Comparison of ENCODE assay signal across 10 mouse cellular contexts in genomic region chrX:20335722-20336121, GRCm38 (mm10). TPM values are rescaled to one million over a fixed set of nuclear protein-coding genes. Genes with fewer than 3 reads are reported as not detected.
DNase-seq lines count a peak whose midpoint lies in the region; ATAC-seq and TF ChIP-seq lines count a peak whose summit lies in the region.
"Had no signal": no experiment of that assay in that cellular context is flagged by ENCODE, and none has a peak within 500 bp of the region (broad histone marks: within the 10 kb centered on the region; RNA-seq: fewer than 3 reads in every experiment).

No protein-coding gene starts in this region.

- peak; percentile 52 for DNase-seq in forebrain, postnatal 0 days
- peak; percentile 59 for DNase-seq in testis, postnatal 10 days (ENCODE audit: low spot score)
- DNase-seq in testis, postnatal 14 days (ENCODE audit: low spot score) = no peak
- peak; percentile 50 for DNase-seq in cerebellum, adult 9-10 months
- peak; percentile 62 for DNase-seq in induced T-regulatory cell, adult 2 months (ENCODE audit: low read depth)
- DNase-seq in lung, adult 2 months = peak; percentile 34
- DNase-seq in spleen, adult 2 months (ENCODE audit: low read depth in 1 of 2, low spot score in 2 of 2) = peak in 1 of 2 experiments; percentile 57

- H3K9ac ChIP-seq in forebrain, postnatal 0 days = no peak overlapping the region
- no peak overlapping the region for H3K9ac ChIP-seq in forebrain, embryonic 16.5 days (replicated peaks; ENCODE audit: low read depth, low read length)
- H3K9ac ChIP-seq: heart, embryonic 13.5 days had no signal

- 19% methylated on average over 2 of the region's 2 CpGs for WGBS in forebrain, postnatal 0 days
- WGBS in forebrain, embryonic 16.5 days = 23% methylated on average over 2 of the region's 2 CpGs
- whole genome bisulfite sequencing in lung, adult 2 months = 12% methylated on average over 2 of the region's 2 CpGs
- 13% methylated on average over 2 of the region's 2 CpGs for WGBS in spleen, adult 2 months

- no peaks in the 10 kb centered on the region for H3K27me3 ChIP-seq in forebrain, postnatal 0 days (ENCODE audit: insufficient read depth, low read length)
- H3K27me3 ChIP-seq in forebrain, embryonic 16.5 days (replicated peaks; ENCODE audit: control insufficient read depth, insufficient read depth, low read length) = no peaks in the 10 kb centered on the region
- H3K27me3 ChIP-seq in spleen, adult 2 months (ENCODE audit: control insufficient read depth, insufficient read depth, low read length) = no peaks in the 10 kb centered on the region
- H3K27me3 ChIP-seq: heart, embryonic 13.5 days had no signal

- no peak overlapping the region for H3K27ac ChIP-seq in forebrain, postnatal 0 days (ENCODE audit: low read depth, low read length)
- H3K27ac ChIP-seq in forebrain, embryonic 16.5 days (ENCODE audit: low read length) = no peak overlapping the region
- no peak overlapping the region for H3K27ac ChIP-seq in spleen, adult 2 months (ENCODE audit: insufficient read depth, low read length)
- H3K27ac ChIP-seq: heart, embryonic 13.5 days had no signal

- peak; percentile 64 for TF ChIP-seq CTCF in forebrain, postnatal 0 days (IDR thresholded peaks at IDR 0.05; ENCODE audit: low read depth)
- TF ChIP-seq CTCF in lung, adult 2 months (IDR thresholded peaks at IDR 0.05; ENCODE audit: insufficient read depth, low read length) = 0 out of 2 replicates have a peak, but pooled peaks have one; percentile 28
- TF ChIP-seq CTCF in spleen, adult 2 months (IDR thresholded peaks at IDR 0.05; ENCODE audit: extremely low read depth, insufficient read depth, insufficient read length, insufficient replicate concordance) = peak; percentile 21; the same call in 1 of the 2 replicates

- TF ChIP-seq POLR2A in lung, adult 2 months (IDR thresholded peaks at IDR 0.05; ENCODE audit: borderline replicate concordance, extremely low read depth, low read depth, low read length) = no peak
- TF ChIP-seq POLR2A in spleen, adult 2 months (IDR thresholded peaks at IDR 0.05; ENCODE audit: low read depth, low read length) = no peak

- no peaks in the 10 kb centered on the region for H3K9me3 ChIP-seq in forebrain, postnatal 0 days (ENCODE audit: low read length)
- no peaks in the 10 kb centered on the region for H3K9me3 ChIP-seq in forebrain, embryonic 16.5 days (ENCODE audit: control insufficient read depth, low read length)
- H3K9me3 ChIP-seq: heart, embryonic 13.5 days had no signal

- H3K4me3 ChIP-seq in forebrain, postnatal 0 days (ENCODE audit: low read depth, low read length) = no peak overlapping the region
- H3K4me3 ChIP-seq in forebrain, embryonic 16.5 days (replicated peaks; ENCODE audit: low read length) = no peak overlapping the region
- H3K4me3 ChIP-seq in lung, adult 2 months (replicated peaks; ENCODE audit: extremely low read depth, low read depth, low read length) = no peak overlapping the region
- no peak overlapping the region for H3K4me3 ChIP-seq in spleen, adult 2 months (ENCODE audit: extremely low read depth, insufficient read depth, insufficient read length)
- H3K4me3 ChIP-seq: heart, embryonic 13.5 days; myocyte had no signal

- H3K4me2 ChIP-seq in forebrain, postnatal 0 days (ENCODE audit: low read depth) = no peak overlapping the region
- H3K4me2 ChIP-seq in forebrain, embryonic 16.5 days (ENCODE audit: low read length) = no peak overlapping the region
- H3K4me2 ChIP-seq: heart, embryonic 13.5 days had no signal

- H3K4me1 ChIP-seq in forebrain, postnatal 0 days (ENCODE audit: insufficient read depth) = no peaks in the 10 kb centered on the region
- H3K4me1 ChIP-seq in forebrain, embryonic 16.5 days (replicated peaks; ENCODE audit: control insufficient read depth, insufficient read depth, low read length) = no peaks in the 10 kb centered on the region
- no peaks in the 10 kb centered on the region for H3K4me1 ChIP-seq in lung, adult 2 months (ENCODE audit: control insufficient read depth, insufficient read depth, low read length)
- no peaks in the 10 kb centered on the region for H3K4me1 ChIP-seq in spleen, adult 2 months (ENCODE audit: control insufficient read depth, insufficient read depth, insufficient read length)
- H3K4me1 ChIP-seq: heart, embryonic 13.5 days had no signal

- ATAC-seq in forebrain, postnatal 0 days = no peak
- no peak for ATAC-seq in forebrain, embryonic 16.5 days

- H3K36me3 ChIP-seq in forebrain, postnatal 0 days (ENCODE audit: insufficient read depth) = no peaks in the 10 kb centered on the region
- no peaks in the 10 kb centered on the region for H3K36me3 ChIP-seq in forebrain, embryonic 16.5 days (ENCODE audit: control insufficient read depth, insufficient read depth)
- no peaks in the 10 kb centered on the region for H3K36me3 ChIP-seq in spleen, adult 2 months (ENCODE audit: control insufficient read depth, insufficient read depth, low read length)
- H3K36me3 ChIP-seq: heart, embryonic 13.5 days had no signal

RNA-seq across cellular contexts. Expression of gene Rp2, which starts 28.6 kb away (rescaled TPM):
- 19.2 and 20.2 TPM in 2 replicates for total RNA-seq in forebrain, postnatal 0 days (2014; rRNA removed)
- 6.7 and 9.9 TPM in 2 replicates for polyA plus RNA-seq in forebrain, postnatal 0 days (2015; fragmentation: Nextera tagmentation; extraction: Ambion mirVana)
- polyA plus RNA-seq in forebrain, embryonic 16.5 days (2015; fragmentation: Nextera tagmentation; extraction: Ambion mirVana) = 18.2 and 20.9 TPM in 2 replicates
- polyA plus RNA-seq in lung, adult 2 months (2012; rRNA removed) = 6.9 and 8.1 TPM in 2 replicates
- 8.0 and 8.6 TPM in 2 replicates for polyA plus RNA-seq in spleen, adult 2 months (2012; rRNA removed)

RNA-seq across cellular contexts. Expression of gene Slc9a7, which starts 44.1 kb away (rescaled TPM):
- 49.2 and 55.0 TPM in 2 replicates for total RNA-seq in forebrain, postnatal 0 days (2014; rRNA removed)
- polyA plus RNA-seq in forebrain, postnatal 0 days (2015; fragmentation: Nextera tagmentation; extraction: Ambion mirVana) = 5.1 and 10.5 TPM in 2 replicates
- polyA plus RNA-seq in forebrain, embryonic 16.5 days (2015; fragmentation: Nextera tagmentation; extraction: Ambion mirVana) = 5.5 and 6.6 TPM in 2 replicates
- 2.6 and 4.1 TPM in 2 replicates for polyA plus RNA-seq in lung, adult 2 months (2012; rRNA removed)
- polyA plus RNA-seq in spleen, adult 2 months (2012; rRNA removed) = 15.7 and 17.6 TPM in 2 replicates
